Mouse (Mus musculus) cortical plate, adult 2 months (tissue): Measurements from ENCODE around the gene Dnajc4.

Experiments used
- CTCF ChIP-seq: fragments of 200-500 bp; IDR thresholded peaks from 2 replicates; pipeline ENCODE4 v1.5.1; 2011; ENCODE audit warnings: mild to moderate bottlenecking, control low read depth, low read length; ENCODE audit not compliant: insufficient read depth; ENCODE audit errors: extremely low read depth
- POLR2A ChIP-seq: fragments of 200-500 bp; IDR thresholded peaks from 2 replicates; pipeline ENCODE4 v1.6.1; 2011; ENCODE audit warnings: mild to moderate bottlenecking, low read length, control low read depth; ENCODE audit not compliant: insufficient read depth; ENCODE audit errors: extremely low read depth

- TF ChIP-seq POLR2A (0 out of 2 replicates have a peak, but pooled peaks have one; percentile 9), CTCF (no peak)
These were observed 13.3 kb downstream of the Dnajc4 start for GRCm38 (mm10) chr19:6979001-6979479.
